Comparison of ENCODE assay signal across 24 mouse cellular contexts in genomic region chr15:84962518-84962917, GRCm38 (mm10). TPM values are rescaled to one million over a fixed set of nuclear protein-coding genes. Genes with fewer than 3 reads are reported as not detected.
DNase-seq lines count a peak whose midpoint lies in the region; ATAC-seq and TF ChIP-seq lines count a peak whose summit lies in the region.
"Had no signal": no experiment of that assay in that cellular context is flagged by ENCODE, and none has a peak within 500 bp of the region (broad histone marks: within the 10 kb centered on the region; RNA-seq: fewer than 3 reads in every experiment).

No protein-coding gene starts in this region.

- no peak for ATAC-seq in cerebellum, adult (ENCODE audit: insufficient number of reproducible peaks, low FRiP score, low TSS enrichment)
- ATAC-seq: activated CD4-positive, CD25-positive, alpha-beta regulatory T cell, adult 4 months; CD4-positive, CD25-positive, alpha-beta regulatory T cell, adult 4 months; Patski had no signal

- H3K4me1 ChIP-seq in olfactory bulb, adult 2 months (ENCODE audit: control insufficient read depth, insufficient read depth, low read length): peaks cover 57% of the 10 kb centered on the region

- H3K4me3 ChIP-seq in olfactory bulb, adult 2 months (ENCODE audit: insufficient read depth, low read depth, low read length): no peak overlapping the region

- TF ChIP-seq POLR2A in olfactory bulb, adult 2 months (IDR thresholded peaks at IDR 0.05; ENCODE audit: insufficient read depth, low read depth, low read length): no peak

- TF ChIP-seq CTCF in olfactory bulb, adult 2 months (IDR thresholded peaks at IDR 0.05; ENCODE audit: insufficient read depth, low read depth, low read length): no peak

- DNase-seq in cerebellum, postnatal 10 days: peak; percentile 58 to 68
- DNase-seq in retina, postnatal 1 day: peak; percentile 34
- DNase-seq in retina, embryonic 14.5 days (ENCODE audit: low spot score): no peak
- peak; percentile 48 for DNase-seq in adipocyte (ENCODE audit: low spot score)
- DNase-seq in left cerebral cortex, adult 9 months (ENCODE audit: low spot score in 2 of 2): no peak
- DNase-seq in embryo, embryonic 10.5 days (ENCODE audit: low spot score): no peak
- DNase-seq: adrenal gland, adult 2 months; adrenal gland, adult 8-10 months; adrenal gland, postnatal 10 days; adrenal gland, postnatal 14 days; adrenal gland, postnatal 25 days; adrenal gland, postnatal 36 days; B cell, adult 2 months; cerebellum, adult 11 months; cerebellum, adult 11-12 months; cerebellum, adult 18-20 months; cerebellum, adult 2 months had no signal

- H3K27ac ChIP-seq in olfactory bulb, adult 2 months (ENCODE audit: insufficient read depth, low read depth, low read length): peak overlapping the region; percentile 24; the same call in 1 of the 2 replicates

- 85% methylated on average over 2 of the region's 2 CpGs for WGBS in olfactory bulb, adult 2 months

RNA-seq across cellular contexts. Expression of gene 5031439G07Rik, which starts 25.8 kb away (rescaled TPM):
- not detected in 2 replicates for polyA plus RNA-seq in olfactory bulb, adult 2 months (2012; ENCODE audit: insufficient read depth, insufficient read length, low replicate concordance, missing spikeins)

RNA-seq across cellular contexts. Expression of gene Nup50, which starts 39.3 kb away (rescaled TPM):
- polyA plus RNA-seq in olfactory bulb, adult 2 months (2012; ENCODE audit: insufficient read depth, insufficient read length, low replicate concordance, missing spikeins): 69.3 TPM in 1 of 2 replicates, not detected in the other

RNA-seq across cellular contexts. Expression of gene Gm29666, which starts 42.7 kb away (rescaled TPM):
- polyA plus RNA-seq in olfactory bulb, adult 2 months (2012; ENCODE audit: insufficient read depth, insufficient read length, low replicate concordance, missing spikeins): not detected in 2 replicates

RNA-seq across cellular contexts. Expression of gene Upk3a, which starts 54.4 kb away (rescaled TPM):
- not detected in 2 replicates for polyA plus RNA-seq in olfactory bulb, adult 2 months (2012; ENCODE audit: insufficient read depth, insufficient read length, low replicate concordance, missing spikeins)
- polyA plus RNA-seq: activated CD4-positive, CD25-positive, alpha-beta regulatory T cell, adult 4 months; adrenal gland, adult 2 months; C2C12; CD4-positive, CD25-positive, alpha-beta regulatory T cell, adult 4 months; G1E; Patski had no signal

Comparison
In these comparisons a context has a peak if more than half of its experiments do, and no peak if none do; other contexts are left out.
1. DNase-seq: peak in cerebellum, postnatal 10 days (2 of 2), retina, postnatal 1 day (single experiment) and adipocyte (single experiment); none in retina, embryonic 14.5 days (single experiment), left cerebral cortex, adult 9 months (0 of 2) and embryo, embryonic 10.5 days (single experiment).